Mouse (Mus musculus): ENCODE measurements around the gene Cldn34b1.
"Not testable (repeated sequence)": the region's sequence is repeated elsewhere in the genome, so short reads cannot be mapped to it uniquely, and the experiment has no call there.

DNA sequence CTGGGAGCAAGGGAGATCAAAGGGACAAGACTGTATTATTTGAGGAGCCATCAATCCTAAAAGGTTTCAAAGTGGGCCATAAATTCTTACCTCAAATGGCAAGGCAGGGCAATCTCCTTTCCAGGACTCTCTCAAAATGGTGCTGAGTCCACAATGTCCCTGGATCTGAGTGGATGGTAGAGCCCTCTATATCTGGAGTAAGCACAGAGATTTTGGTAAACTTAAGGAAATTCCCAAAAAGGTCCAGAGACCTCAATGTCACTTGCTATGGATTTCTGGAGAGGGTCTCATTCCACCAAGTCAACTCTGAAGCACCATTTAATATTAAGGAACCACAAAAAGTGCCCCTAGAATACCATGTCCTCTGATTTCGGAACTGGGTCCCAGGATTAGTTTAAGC is 45.8 kb upstream of the Cldn34b1 start, which contains the start of gene Magea6:
- not testable (repeated sequence) for TF ChIP-seq EP300 (IDR thresholded peaks at IDR 0.05; ENCODE audit: low read depth in 1 of 2, low read length in 2 of 2); CTCF (IDR thresholded peaks at IDR 0.05 in 2 of 3, conservative IDR thresholded peaks at IDR 0.05 in 1 of 3; ENCODE audit: control insufficient read depth in 1 of 3, insufficient read depth in 1 of 3, low read depth in 2 of 3, low read length in 3 of 3, poor library complexity in 1 of 3, severe bottlenecking in 1 of 3); MYB (IDR thresholded peaks at IDR 0.05; ENCODE audit: low read depth, low read length); ZC3H11A (IDR thresholded peaks at IDR 0.05; ENCODE audit: low read depth, low read length); ZMIZ1 (IDR thresholded peaks at IDR 0.05; ENCODE audit: low read depth, low read length); USF2 (IDR thresholded peaks at IDR 0.05; ENCODE audit: borderline replicate concordance in 1 of 2, insufficient read depth in 1 of 2, low read depth in 1 of 2, low read length in 2 of 2); USF1 (IDR thresholded peaks at IDR 0.05; ENCODE audit: low read depth, low read length); GATA1 (IDR thresholded peaks at IDR 0.05; ENCODE audit: low read depth, low read length); RAD21 (IDR thresholded peaks at IDR 0.05; ENCODE audit: low read depth, low read length); POLR2A (IDR thresholded peaks at IDR 0.05; ENCODE audit: control insufficient read depth in 1 of 2, insufficient read depth in 1 of 2, low read depth in 1 of 2, low read length in 2 of 2, poor library complexity in 1 of 2)

All from MEL (cell line).